Mouse (Mus musculus) lung, embryonic 16.5 days (tissue): ENCODE data around the gene Cdk2. TPM values are rescaled to one million over a fixed set of nuclear protein-coding genes. Genes with fewer than 3 reads are reported as not detected.
A peak's percentile ranks its signal among the peaks of the same experiment; 100 is the strongest.
"Not testable (repeated sequence)": the region's sequence is repeated elsewhere in the genome, so short reads cannot be mapped to it uniquely, and the experiment has no call there.

Source experiments
- ATAC-seq: fragments of 200-750 bp; cut with Nextera tagmentation; 2 replicates; pipeline ENCODE4 v1.8.0; 2017; ENCODE audit warnings: low read depth, mild to moderate bottlenecking, moderate library complexity
- H3K27ac ChIP-seq: fragments of 300-500 bp; sonication (generic); 2 replicates; pipeline ENCODE4 v1.5.1; 2014; ENCODE audit warnings: mild to moderate bottlenecking, control low read depth, low read length
- H3K27me3 ChIP-seq: fragments of 300-500 bp; sonication (generic); 2 replicates; pipeline ENCODE4 v1.6.1; 2014; ENCODE audit warnings: low read depth, low read length, mixed read lengths; ENCODE audit not compliant: control insufficient read depth, insufficient read depth
- H3K36me3 ChIP-seq: fragments of 300-500 bp; sonication (generic); 2 replicates; pipeline ENCODE4 v1.6.1; 2014; ENCODE audit warnings: low read length; ENCODE audit not compliant: control insufficient read depth, insufficient read depth
- H3K4me1 ChIP-seq: fragments of 300-500 bp; sonication (generic); replicated peaks from 2 replicates; pipeline ENCODE4 v1.6.1; 2014; ENCODE audit warnings: low read length, mixed read lengths; ENCODE audit not compliant: control insufficient read depth, insufficient read depth
- H3K4me2 ChIP-seq: fragments of 300-500 bp; sonication (generic); 2 replicates; pipeline ENCODE4 v1.6.1; 2014; ENCODE audit warnings: low read depth, low read length, control low read depth
- H3K4me3 ChIP-seq: fragments of 300-500 bp; sonication (generic); 2 replicates; pipeline ENCODE4 v1.5.1; 2014; ENCODE audit warnings: mild to moderate bottlenecking, low read length, control low read depth
- H3K9ac ChIP-seq: fragments of 300-500 bp; sonication (generic); 2 replicates; pipeline ENCODE4 v1.6.1; 2014; ENCODE audit warnings: low read length, control low read depth
- H3K9me3 ChIP-seq: fragments of 300-500 bp; sonication (generic); 2 replicates; pipeline ENCODE4 v1.6.1; 2016; ENCODE audit warnings: low read length; ENCODE audit not compliant: control insufficient read depth
- WGBS: fragments of 180-500 bp; shearing (Covaris S2); extraction: QIAGEN DNeasy Blood & Tissue Kit; methylation state at CpG from one replicate; pipeline ENCODE4 v1.1.7; 2014; 5-methylcytosine and 5-hydroxymethylcytosine counted together
- polyA plus RNA-seq: library from polyadenylated mRNA; unstranded; fragments of >200 nt; fragmentation: Nextera tagmentation; extraction: Ambion mirVana; gene quantifications from 2 replicates; pipeline ENCODE4 v1.2.1, GENCODE M21; 2015

Cdk2 gene
- polyA plus RNA-seq, 1 experiment from 2014 or later: 105 TPM

DNA sequence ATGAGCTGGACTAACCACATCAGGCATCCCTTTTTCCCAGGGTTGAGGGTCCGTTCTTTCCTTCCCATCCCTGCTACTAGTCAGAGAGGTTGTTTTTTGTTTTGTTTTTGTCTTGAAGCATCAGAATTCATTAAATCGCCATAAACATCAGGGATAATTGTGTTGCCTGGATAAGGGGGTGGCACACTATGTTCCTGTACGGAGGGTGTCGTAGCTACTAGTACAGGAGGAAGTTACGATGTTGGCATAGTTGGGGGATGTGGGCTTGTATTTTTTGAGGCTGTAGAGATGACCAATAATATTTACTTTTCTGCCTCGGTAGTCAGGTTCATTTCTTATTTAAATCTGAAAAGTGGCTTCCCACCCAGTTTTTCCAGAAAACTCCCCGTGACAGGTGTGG lies 38.4 kb upstream of the Cdk2 start:
- no peaks in the 10 kb centered on the region for H3K9me3 ChIP-seq
- H3K36me3 ChIP-seq: no peaks in the 10 kb centered on the region
- no peak for ATAC-seq
- peak overlapping the region; percentile 95 for H3K4me2 ChIP-seq
- H3K4me1 ChIP-seq: peaks cover 27% of the 10 kb centered on the region
- H3K9ac ChIP-seq: peak overlapping the region; percentile 87
- H3K4me3 ChIP-seq: peak overlapping the region; percentile 78
- no peaks in the 10 kb centered on the region for H3K27me3 ChIP-seq
- WGBS: 3% methylated on average over 7 of the region's 7 CpGs
- H3K27ac ChIP-seq: peak overlapping the region; percentile 76; the same call in 1 of the 2 replicates

DNA sequence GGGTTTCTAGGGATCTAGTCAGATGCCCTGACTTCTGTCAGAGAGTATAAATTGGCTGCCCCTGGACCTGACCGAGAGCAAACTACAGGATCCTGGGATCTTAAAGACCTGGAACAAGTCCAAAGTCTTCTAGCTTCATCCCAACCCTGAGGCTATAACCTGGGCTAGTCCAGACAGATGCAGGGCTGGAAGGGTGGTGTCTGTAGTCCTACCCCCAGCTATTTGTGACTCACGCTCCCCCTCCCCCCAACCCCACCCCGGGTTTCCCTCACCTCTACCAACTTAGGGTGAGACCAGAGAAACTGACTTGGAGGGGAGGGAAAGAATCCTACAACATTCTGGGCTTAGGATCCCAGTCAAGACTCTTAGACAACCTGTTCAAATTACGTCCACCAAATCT lies 37.8 kb upstream of the Cdk2 start:
- H3K27ac ChIP-seq: no peak overlapping the region

GRCm38 (mm10) chr10:128740296-128740695 lies 35.5 kb upstream of the Cdk2 start:
- H3K27ac ChIP-seq: no peak overlapping the region

More for the DNA sequence above, 37.8 kb upstream of the Cdk2 start:
- Histone ChIP-seq H3K4me1 (peaks cover 30% of the 10 kb centered on the region), H3K9me3 (no peaks in the 10 kb centered on the region), H3K36me3 (no peaks in the 10 kb centered on the region), H3K9ac (peak overlapping the region; percentile 87; the same call in 1 of the 2 replicates), H3K4me3 (peak overlapping the region; percentile 78), H3K27me3 (no peaks in the 10 kb centered on the region), H3K4me2 (peak overlapping the region; percentile 95)
- WGBS: 19% methylated on average over 4 of the region's 4 CpGs
- no peak for ATAC-seq

GRCm38 (mm10) chr10:128737435-128737834 lies 32.6 kb upstream of the Cdk2 start:
- Histone ChIP-seq H3K36me3 (peaks cover 4% of the 10 kb centered on the region; the same call in 1 of the 2 replicates), H3K4me1 (peaks cover 6% of the 10 kb centered on the region), H3K27ac (no peak overlapping the region), H3K9ac (peak overlapping the region; percentile 36; the same call in 1 of the 2 replicates), H3K9me3 (no peaks in the 10 kb centered on the region), H3K4me3 (peak overlapping the region; percentile 12; the same call in 1 of the 2 replicates), H3K27me3 (no peaks in the 10 kb centered on the region), H3K4me2 (peak overlapping the region; percentile 45)
- WGBS: 4% methylated on average over 14 of the region's 15 CpGs
- ATAC-seq: peak; percentile 41; the same call in 1 of the 2 replicates

More at GRCm38 (mm10) chr10:128740296-128740695, 35.5 kb upstream of the Cdk2 start:
- H3K4me1 ChIP-seq: peaks cover 25% of the 10 kb centered on the region
- no peak overlapping the region for H3K4me2 ChIP-seq
- no peaks in the 10 kb centered on the region for H3K27me3 ChIP-seq
- no peaks in the 10 kb centered on the region for H3K9me3 ChIP-seq
- 44% methylated on average over 2 of the region's 2 CpGs for WGBS
- H3K4me3 ChIP-seq: no peak overlapping the region
- no peaks in the 10 kb centered on the region for H3K36me3 ChIP-seq
- ATAC-seq: no peak
- no peak overlapping the region for H3K9ac ChIP-seq

- no peak overlapping the region for H3K9ac ChIP-seq
- no peaks in the 10 kb centered on the region for H3K4me1 ChIP-seq
- H3K4me2 ChIP-seq: no peak overlapping the region
- H3K9me3 ChIP-seq: no peaks in the 10 kb centered on the region
- H3K4me3 ChIP-seq: no peak overlapping the region
- H3K36me3 ChIP-seq: peaks cover 4% of the 10 kb centered on the region; the same call in 1 of the 2 replicates
- ATAC-seq: no peak
- no peaks in the 10 kb centered on the region for H3K27me3 ChIP-seq
- no peak overlapping the region for H3K27ac ChIP-seq
Observed at GRCm38 (mm10) chr10:128731992-128732391, 27.2 kb upstream of the Cdk2 start.

- 19% methylated on average over 10 of the region's 10 CpGs for WGBS
- H3K4me1 ChIP-seq: no peaks in the 10 kb centered on the region
- H3K9ac ChIP-seq: no peak overlapping the region
- peak; percentile 64 for ATAC-seq
- no peaks in the 10 kb centered on the region for H3K9me3 ChIP-seq
- H3K27ac ChIP-seq: no peak overlapping the region
- H3K4me3 ChIP-seq: no peak overlapping the region
- peaks cover 4% of the 10 kb centered on the region; the same call in 1 of the 2 replicates for H3K36me3 ChIP-seq
- no peak overlapping the region for H3K4me2 ChIP-seq
- H3K27me3 ChIP-seq: no peaks in the 10 kb centered on the region
Observed at GRCm38 (mm10) chr10:128731002-128731433, 26.2 kb upstream of the Cdk2 start.

GRCm38 (mm10) chr10:128728059-128728458 lies 23.2 kb upstream of the Cdk2 start:
- Histone ChIP-seq H3K9ac (no peak overlapping the region), H3K4me2 (no peak overlapping the region), H3K27ac (no peak overlapping the region), H3K4me1 (no peaks in the 10 kb centered on the region), H3K9me3 (no peaks in the 10 kb centered on the region), H3K27me3 (no peaks in the 10 kb centered on the region), H3K36me3 (peaks cover 2% of the 10 kb centered on the region; the same call in 1 of the 2 replicates), H3K4me3 (no peak overlapping the region)
- 76% methylated on average over 5 of the region's 5 CpGs for WGBS
- no peak for ATAC-seq

- H3K9ac ChIP-seq, H3K4me2 ChIP-seq, H3K9me3 ChIP-seq, H3K27ac ChIP-seq, H3K4me1 ChIP-seq, H3K27me3 ChIP-seq, ATAC-seq, H3K36me3 ChIP-seq, H3K4me3 ChIP-seq: not testable (repeated sequence)
- WGBS: 69% methylated on average over 3 of the region's 4 CpGs
Observed at GRCm38 (mm10) chr10:128725466-128725865, 20.6 kb upstream of the Cdk2 start.

DNA sequence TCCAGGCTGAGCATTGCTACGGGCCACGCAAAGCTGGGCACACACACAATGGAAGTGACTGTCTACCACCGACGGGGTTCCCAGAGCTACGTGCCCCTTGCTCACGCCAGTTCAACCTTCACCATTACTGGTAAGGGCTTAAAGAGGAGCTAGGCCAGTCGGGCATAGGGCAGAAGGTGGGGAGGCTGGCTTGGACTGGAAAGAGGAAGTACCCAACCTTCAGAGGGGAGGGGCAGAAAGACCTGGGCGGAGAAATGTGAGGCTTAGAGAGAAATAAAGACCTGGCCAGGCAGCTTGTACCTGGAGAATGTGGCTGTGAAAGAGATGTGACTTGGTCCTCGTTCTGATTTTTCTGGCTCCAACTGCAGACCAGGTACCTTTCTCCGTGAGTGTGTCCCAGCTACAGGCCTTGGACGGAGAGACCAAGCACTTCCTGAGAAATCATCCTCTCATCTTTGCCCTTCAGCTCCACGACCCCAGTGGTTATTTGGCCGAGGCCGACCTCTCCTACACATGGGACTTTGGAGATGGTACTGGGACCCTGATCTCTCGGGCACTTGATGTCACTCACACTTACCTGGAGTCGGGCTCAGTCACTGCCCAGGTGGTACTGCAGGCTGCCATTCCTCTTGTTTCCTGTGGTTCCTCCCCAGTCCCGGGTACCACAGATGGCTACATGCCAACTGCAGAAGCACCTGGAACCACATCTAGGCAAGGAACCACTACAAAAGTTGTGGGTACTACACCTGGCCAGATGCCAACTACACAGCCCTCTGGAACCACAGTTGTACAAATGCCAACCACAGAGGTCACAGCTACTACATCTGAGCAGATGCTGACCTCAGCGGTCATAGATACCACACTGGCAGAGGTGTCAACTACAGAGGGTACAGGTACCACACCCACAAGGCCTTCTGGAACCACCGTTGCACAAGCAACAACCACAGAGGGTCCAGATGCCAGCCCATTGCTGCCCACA lies 11.0 kb upstream of the Cdk2 start:
- Histone ChIP-seq H3K9ac (no peak overlapping the region), H3K4me3 (no peak overlapping the region), H3K27ac (no peak overlapping the region), H3K4me2 (no peak overlapping the region), H3K9me3 (no peaks in the 10 kb centered on the region), H3K27me3 (no peaks in the 10 kb centered on the region), H3K36me3 (0 out of 2 replicates have a peak, but pooled peaks cover 2% of the 10 kb centered on the region), H3K4me1 (no peaks in the 10 kb centered on the region)
- WGBS: 83% methylated on average over 19 of the region's 19 CpGs
- ATAC-seq: peak; percentile 28; the same call in 1 of the 2 replicates
